Mouse (Mus musculus): ENCODE measurements at regions not wholly inside any gene's neighbourhood (a gene's known extent, or its start where the extent isn't known, plus 50 kb on each side); places are given as distances from the start of the nearest gene placed in this dataset.

DNA sequence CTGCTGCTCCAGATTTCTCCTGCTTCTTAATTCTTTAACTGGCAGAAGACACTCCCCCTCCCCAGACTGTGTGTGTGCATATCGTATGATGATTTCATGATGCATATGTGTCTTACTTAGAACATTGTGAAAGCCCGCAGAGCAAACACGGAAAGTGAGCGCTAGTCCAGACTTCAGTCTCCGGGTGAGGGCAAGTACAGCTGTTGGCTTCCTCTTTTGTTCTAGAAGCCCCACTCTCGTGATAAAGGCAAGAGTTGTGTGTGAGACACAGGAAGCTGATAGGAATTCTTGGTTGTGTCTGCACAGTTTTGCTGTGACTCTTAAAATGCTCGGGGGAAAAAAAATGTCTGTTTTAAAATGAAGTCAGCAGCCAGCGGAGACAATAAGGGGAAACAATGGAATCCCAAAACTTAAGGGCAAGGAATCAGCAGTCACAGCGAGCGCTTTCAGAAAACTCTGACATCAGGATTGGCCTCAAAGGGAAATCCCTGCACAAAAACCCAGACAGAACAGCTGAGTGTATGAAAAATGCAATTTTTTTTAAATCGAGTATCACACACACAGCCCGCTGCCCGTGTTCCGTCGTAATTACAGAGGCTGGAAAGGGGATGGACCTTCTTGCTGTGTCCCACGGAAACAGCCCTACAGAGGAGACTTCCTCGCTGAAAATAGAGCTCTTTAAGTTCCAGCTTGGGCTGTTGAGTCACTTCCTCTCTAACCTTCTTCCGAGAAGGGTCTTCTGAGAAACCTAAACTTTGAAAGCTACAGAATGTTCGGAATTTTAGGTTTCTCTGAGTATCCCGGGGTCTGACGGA, 143.5 kb upstream of the Gpc5 start:
- no peaks in the 10 kb centered on the region for H3K36me3 ChIP-seq (ENCODE audit: control insufficient read depth, insufficient read depth, low read length)
- peaks cover 3% of the 10 kb centered on the region; the same call in 1 of the 2 replicates for H3K4me1 ChIP-seq (replicated peaks; ENCODE audit: control insufficient read depth, insufficient read depth, low read length)
- peak overlapping the region; percentile 76 for H3K27ac ChIP-seq (ENCODE audit: low read length)
- peak overlapping the region; percentile 36 for H3K4me3 ChIP-seq (ENCODE audit: low read length)
- H3K4me2 ChIP-seq (ENCODE audit: low read depth, low read length): peak overlapping the region; percentile 54
- peak overlapping the region; percentile 57 for H3K9ac ChIP-seq (ENCODE audit: low read length)
- ATAC-seq (ENCODE audit: low read depth): peak; percentile 84
- H3K27me3 ChIP-seq (ENCODE audit: control insufficient read depth, insufficient read depth, low read depth, low read length): no peaks in the 10 kb centered on the region
- 43% methylated on average over 21 of the region's 21 CpGs for WGBS
- no peaks in the 10 kb centered on the region for H3K9me3 ChIP-seq (ENCODE audit: control insufficient read depth, low read length)

DNA sequence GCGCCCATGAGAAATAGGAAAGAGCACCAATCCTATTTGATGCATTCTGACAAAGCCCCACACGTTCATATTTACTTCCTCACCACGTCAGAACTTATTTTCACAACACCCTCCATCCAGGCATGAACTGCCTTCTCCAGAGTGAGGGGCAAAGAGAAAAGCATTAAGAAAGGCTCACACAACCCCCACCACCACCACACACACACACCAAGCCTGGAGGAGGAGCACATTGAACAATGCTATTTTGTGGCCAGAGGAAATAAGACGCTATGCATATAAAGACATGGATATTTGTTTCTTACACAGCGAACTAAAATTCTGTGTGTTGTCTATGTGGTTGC, 142.9 kb upstream of the Gpc5 start:
- H3K4me2 ChIP-seq (ENCODE audit: low read depth, low read length): peak overlapping the region; percentile 54
- peak overlapping the region; percentile 76 for H3K27ac ChIP-seq (ENCODE audit: low read length)
- H3K36me3 ChIP-seq (ENCODE audit: control insufficient read depth, insufficient read depth, low read length): no peaks in the 10 kb centered on the region
- no peaks in the 10 kb centered on the region for H3K9me3 ChIP-seq (ENCODE audit: control insufficient read depth, low read length)
- H3K27me3 ChIP-seq (ENCODE audit: control insufficient read depth, insufficient read depth, low read depth, low read length): no peaks in the 10 kb centered on the region
- peak overlapping the region; percentile 57 for H3K9ac ChIP-seq (ENCODE audit: low read length)
- WGBS: 61% methylated on average over 5 of the region's 5 CpGs
- peak; percentile 28; the same call in 1 of the 2 replicates for ATAC-seq (ENCODE audit: low read depth)
- peak overlapping the region; percentile 36 for H3K4me3 ChIP-seq (ENCODE audit: low read length)
- H3K4me1 ChIP-seq (replicated peaks; ENCODE audit: control insufficient read depth, insufficient read depth, low read length): peaks cover 3% of the 10 kb centered on the region; the same call in 1 of the 2 replicates

DNA sequence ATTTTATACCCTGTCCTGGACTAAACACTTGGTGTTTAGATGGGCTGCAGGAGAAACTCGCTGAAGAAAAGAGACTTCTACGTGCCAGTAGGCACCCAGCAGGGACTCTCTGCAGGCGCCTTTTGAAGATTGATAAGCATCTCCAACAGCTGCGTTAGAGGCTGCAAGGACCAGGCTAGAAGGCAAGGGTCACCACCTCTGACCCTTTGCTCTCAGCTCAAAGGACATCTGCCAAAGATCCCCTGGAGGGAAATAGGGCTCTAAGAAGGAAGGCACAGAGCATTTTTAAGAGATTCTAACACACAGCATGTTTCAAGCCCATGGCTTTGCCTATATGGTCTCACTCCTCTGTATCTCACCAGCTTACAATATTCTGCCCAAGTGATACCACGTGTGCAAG, 139.7 kb upstream of the Gpc5 start:
- no peak overlapping the region for H3K4me2 ChIP-seq (ENCODE audit: low read depth, low read length)
- H3K27ac ChIP-seq (ENCODE audit: low read length): no peak overlapping the region
- H3K27me3 ChIP-seq (ENCODE audit: control insufficient read depth, insufficient read depth, low read depth, low read length): no peaks in the 10 kb centered on the region
- no peak overlapping the region for H3K9ac ChIP-seq (ENCODE audit: low read length)
- H3K36me3 ChIP-seq (ENCODE audit: control insufficient read depth, insufficient read depth, low read length): no peaks in the 10 kb centered on the region
- peaks cover 3% of the 10 kb centered on the region; the same call in 1 of the 2 replicates for H3K4me1 ChIP-seq (replicated peaks; ENCODE audit: control insufficient read depth, insufficient read depth, low read length)
- 15% methylated on average over 5 of the region's 5 CpGs for WGBS
- no peak overlapping the region for H3K4me3 ChIP-seq (ENCODE audit: low read length)
- H3K9me3 ChIP-seq (ENCODE audit: control insufficient read depth, low read length): no peaks in the 10 kb centered on the region
- ATAC-seq (ENCODE audit: low read depth): no peak

DNA sequence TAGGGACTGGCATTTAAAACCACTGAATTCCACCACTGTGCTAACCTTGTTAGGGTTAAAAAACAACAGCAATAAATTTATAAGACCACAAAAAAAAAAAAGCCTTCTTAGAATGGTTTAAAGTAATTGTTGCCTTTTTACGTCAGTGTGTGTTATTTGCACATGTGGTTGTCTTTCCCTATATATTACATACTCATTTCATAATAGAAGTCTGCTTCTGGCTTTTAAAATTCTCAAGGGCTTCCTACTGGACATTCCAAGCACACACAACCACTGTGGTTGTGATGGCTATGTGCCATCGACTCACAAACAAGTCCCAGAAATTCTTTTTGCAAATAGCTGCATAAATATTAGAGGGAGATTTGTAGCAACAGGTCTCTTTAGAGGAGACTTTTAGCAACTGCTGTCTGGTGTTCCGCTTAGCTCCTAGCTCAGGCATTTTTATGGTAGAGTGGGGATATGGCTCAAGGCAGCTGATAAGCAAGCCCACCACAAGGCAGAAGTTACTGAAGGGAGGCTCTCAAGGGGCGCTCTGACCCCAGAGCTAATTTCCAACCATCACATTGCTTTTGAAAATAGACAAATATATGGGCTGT, 138.8 kb upstream of the Gpc5 start:
- 36% methylated on average over 4 of the region's 4 CpGs for whole genome bisulfite sequencing
- Histone ChIP-seq H3K36me3 (ENCODE audit: control insufficient read depth, insufficient read depth, low read length) (no peaks in the 10 kb centered on the region), H3K9me3 (ENCODE audit: control insufficient read depth, low read length) (no peaks in the 10 kb centered on the region), H3K27ac (ENCODE audit: low read length) (no peak overlapping the region), H3K4me3 (ENCODE audit: low read length) (no peak overlapping the region), H3K4me1 (replicated peaks; ENCODE audit: control insufficient read depth, insufficient read depth, low read length) (peaks cover 1% of the 10 kb centered on the region; the same call in 1 of the 2 replicates), H3K4me2 (ENCODE audit: low read depth, low read length) (no peak overlapping the region), H3K9ac (ENCODE audit: low read length) (no peak overlapping the region), H3K27me3 (ENCODE audit: control insufficient read depth, insufficient read depth, low read depth, low read length) (no peaks in the 10 kb centered on the region)
- no peak for ATAC-seq (ENCODE audit: low read depth)

DNA sequence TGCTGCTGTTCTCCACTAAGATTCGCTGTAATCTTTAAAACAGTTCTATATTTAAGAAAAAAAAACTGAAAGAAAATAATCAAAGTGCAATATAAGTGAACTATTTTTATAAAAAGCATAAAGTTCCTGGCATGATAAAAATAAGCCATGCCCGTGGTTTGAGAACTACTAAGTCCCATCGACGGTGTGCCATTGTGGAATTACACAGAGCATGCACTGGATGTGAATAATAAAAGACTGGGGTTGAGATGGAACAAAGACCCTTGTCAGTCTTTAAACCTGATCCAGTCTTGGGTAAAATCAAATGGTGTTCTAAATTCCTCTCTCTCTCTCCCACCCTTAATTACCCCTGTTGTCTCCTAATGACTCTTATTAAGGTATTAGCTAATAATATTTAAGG, 137.7 kb upstream of the Gpc5 start:
- H3K4me3 ChIP-seq (ENCODE audit: low read length): no peak overlapping the region
- no peak overlapping the region for H3K27ac ChIP-seq (ENCODE audit: low read length)
- no peaks in the 10 kb centered on the region for H3K4me1 ChIP-seq (replicated peaks; ENCODE audit: control insufficient read depth, insufficient read depth, low read length)
- no peaks in the 10 kb centered on the region for H3K9me3 ChIP-seq (ENCODE audit: control insufficient read depth, low read length)
- no peaks in the 10 kb centered on the region for H3K36me3 ChIP-seq (ENCODE audit: control insufficient read depth, insufficient read depth, low read length)
- H3K4me2 ChIP-seq (ENCODE audit: low read depth, low read length): no peak overlapping the region
- H3K27me3 ChIP-seq (ENCODE audit: control insufficient read depth, insufficient read depth, low read depth, low read length): no peaks in the 10 kb centered on the region
- no peak for ATAC-seq (ENCODE audit: low read depth)
- H3K9ac ChIP-seq (ENCODE audit: low read length): no peak overlapping the region
- WGBS: 62% methylated on average over 4 of the region's 4 CpGs

DNA sequence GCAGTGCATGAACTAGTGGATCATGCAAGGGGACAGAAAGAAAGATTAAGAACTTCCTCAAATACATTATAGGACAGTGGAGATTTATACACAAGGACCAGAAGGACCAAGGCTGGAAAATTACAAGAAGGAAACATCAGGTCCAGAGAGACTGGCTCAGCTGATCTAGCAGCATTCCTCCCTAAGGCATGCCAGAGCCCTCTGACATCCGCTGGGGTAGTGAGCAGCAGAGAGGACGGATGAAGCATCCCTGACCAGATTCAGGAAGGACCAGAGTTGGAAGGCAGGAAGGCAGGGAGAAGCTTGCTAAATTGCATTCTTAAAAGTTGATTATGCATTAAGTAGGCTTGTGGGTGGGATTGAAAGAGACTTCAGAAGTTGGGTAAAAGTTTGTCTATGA, 136.4 kb upstream of the Gpc5 start:
- H3K36me3 ChIP-seq (ENCODE audit: control insufficient read depth, insufficient read depth, low read length): no peaks in the 10 kb centered on the region
- no peak overlapping the region for H3K4me2 ChIP-seq (ENCODE audit: low read depth, low read length)
- no peak overlapping the region for H3K4me3 ChIP-seq (ENCODE audit: low read length)
- H3K9ac ChIP-seq (ENCODE audit: low read length): no peak overlapping the region
- H3K27me3 ChIP-seq (ENCODE audit: control insufficient read depth, insufficient read depth, low read depth, low read length): no peaks in the 10 kb centered on the region
- H3K9me3 ChIP-seq (ENCODE audit: control insufficient read depth, low read length): no peaks in the 10 kb centered on the region
- ATAC-seq (ENCODE audit: low read depth): no peak
- H3K4me1 ChIP-seq (replicated peaks; ENCODE audit: control insufficient read depth, insufficient read depth, low read length): no peaks in the 10 kb centered on the region
- 41% methylated on average over 2 of the region's 2 CpGs for WGBS
- H3K27ac ChIP-seq (ENCODE audit: low read length): no peak overlapping the region

DNA sequence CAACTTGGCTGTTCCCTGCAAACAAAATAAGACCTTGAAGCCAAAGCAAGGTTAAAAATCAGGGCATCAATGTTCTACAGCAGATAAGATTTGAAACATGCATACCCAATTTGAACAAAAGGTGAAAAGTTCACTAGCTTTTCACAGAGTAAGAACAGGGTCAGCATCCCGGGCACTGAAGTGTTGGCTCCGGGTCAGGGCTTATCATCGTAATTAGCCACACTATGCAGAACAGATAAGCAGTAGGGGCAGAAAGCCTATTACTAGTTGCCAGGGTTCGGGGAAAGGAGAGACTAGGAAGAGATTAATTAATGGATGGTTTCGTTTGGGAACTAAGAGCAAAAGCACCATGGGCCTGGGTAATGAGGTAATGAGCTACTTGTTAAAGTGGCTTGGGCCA, 131.7 kb upstream of the Gpc5 start:
- H3K4me2 ChIP-seq (ENCODE audit: low read depth, low read length): no peak overlapping the region
- H3K9me3 ChIP-seq (ENCODE audit: control insufficient read depth, low read length): no peaks in the 10 kb centered on the region
- no peak for ATAC-seq (ENCODE audit: low read depth)
- WGBS: 11% methylated on average over 5 of the region's 5 CpGs
- H3K9ac ChIP-seq (ENCODE audit: low read length): no peak overlapping the region
- no peaks in the 10 kb centered on the region for H3K27me3 ChIP-seq (ENCODE audit: control insufficient read depth, insufficient read depth, low read depth, low read length)
- no peaks in the 10 kb centered on the region for H3K36me3 ChIP-seq (ENCODE audit: control insufficient read depth, insufficient read depth, low read length)
- no peak overlapping the region for H3K4me3 ChIP-seq (ENCODE audit: low read length)
- H3K27ac ChIP-seq (ENCODE audit: low read length): no peak overlapping the region
- H3K4me1 ChIP-seq (replicated peaks; ENCODE audit: control insufficient read depth, insufficient read depth, low read length): no peaks in the 10 kb centered on the region

DNA sequence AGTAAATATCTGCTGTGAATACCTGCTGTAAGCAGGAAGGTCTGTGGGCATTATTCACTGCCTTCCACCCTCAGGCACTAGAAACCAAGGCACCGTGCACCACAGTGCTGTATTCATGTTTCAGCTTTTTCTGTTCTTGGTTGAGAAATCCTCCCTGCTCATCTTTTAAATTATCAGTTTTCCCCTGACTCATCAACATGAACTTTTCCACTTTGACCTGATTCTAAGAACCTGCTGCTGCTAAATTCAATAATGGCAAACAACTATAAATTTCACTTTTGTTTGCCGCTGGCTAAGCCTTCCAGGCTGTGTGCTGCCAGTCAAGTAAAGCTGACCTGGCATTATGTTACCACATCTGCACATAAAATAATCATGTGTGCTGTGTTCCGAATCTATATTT, 126.1 kb upstream of the Gpc5 start:
- H3K4me3 ChIP-seq (ENCODE audit: low read length): no peak overlapping the region
- no peaks in the 10 kb centered on the region for H3K27me3 ChIP-seq (ENCODE audit: control insufficient read depth, insufficient read depth, low read depth, low read length)
- H3K4me2 ChIP-seq (ENCODE audit: low read depth, low read length): no peak overlapping the region
- no peaks in the 10 kb centered on the region for H3K9me3 ChIP-seq (ENCODE audit: control insufficient read depth, low read length)
- H3K4me1 ChIP-seq (replicated peaks; ENCODE audit: control insufficient read depth, insufficient read depth, low read length): no peaks in the 10 kb centered on the region
- WGBS: 83% methylated on average over 3 of the region's 3 CpGs
- H3K36me3 ChIP-seq (ENCODE audit: control insufficient read depth, insufficient read depth, low read length): no peaks in the 10 kb centered on the region
- H3K9ac ChIP-seq (ENCODE audit: low read length): no peak overlapping the region
- ATAC-seq (ENCODE audit: low read depth): no peak
- H3K27ac ChIP-seq (ENCODE audit: low read length): no peak overlapping the region

DNA sequence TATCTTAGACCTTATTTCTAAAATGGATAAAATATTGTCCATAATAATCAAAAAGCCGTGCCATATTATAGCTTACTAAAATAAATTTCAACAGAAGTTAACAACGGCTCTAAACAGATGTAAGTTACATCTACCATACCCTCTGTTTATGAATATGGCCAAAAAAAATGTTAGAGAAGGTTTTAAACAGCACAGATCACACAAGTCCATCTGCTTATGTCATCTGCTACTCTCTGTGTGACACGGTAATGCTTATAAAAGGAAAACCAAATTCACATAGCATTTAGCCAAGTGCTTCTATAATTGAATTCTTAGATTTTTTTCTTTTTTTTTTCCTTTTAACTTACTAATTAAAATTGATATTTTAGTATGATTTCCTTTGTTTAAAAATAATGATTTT, 123.0 kb upstream of the Gpc5 start:
- no peak for ATAC-seq (ENCODE audit: low read depth)
- H3K27me3 ChIP-seq (ENCODE audit: control insufficient read depth, insufficient read depth, low read depth, low read length): no peaks in the 10 kb centered on the region
- no peaks in the 10 kb centered on the region for H3K4me1 ChIP-seq (replicated peaks; ENCODE audit: control insufficient read depth, insufficient read depth, low read length)
- WGBS: 82% methylated on average over 3 of the region's 3 CpGs
- no peak overlapping the region for H3K27ac ChIP-seq (ENCODE audit: low read length)
- no peak overlapping the region for H3K4me3 ChIP-seq (ENCODE audit: low read length)
- no peaks in the 10 kb centered on the region for H3K36me3 ChIP-seq (ENCODE audit: control insufficient read depth, insufficient read depth, low read length)
- no peak overlapping the region for H3K4me2 ChIP-seq (ENCODE audit: low read depth, low read length)
- no peaks in the 10 kb centered on the region for H3K9me3 ChIP-seq (ENCODE audit: control insufficient read depth, low read length)
- H3K9ac ChIP-seq (ENCODE audit: low read length): no peak overlapping the region
